Mouse (Mus musculus): Measurements from ENCODE around the gene Haao. TPM values are rescaled to one million over a fixed set of nuclear protein-coding genes. Genes with fewer than 3 reads are reported as not detected.

Haao gene
- under 1 TPM in 1 of 4 experiments, not detected in 3; 0.40 TPM for total RNA-seq (2022)

GRCm38 (mm10) chr17:83847815-83848214 lies at the start of gene Haao:
Gene Haao (minus strand): TSS chr17:83847963.
- no peak for DNase-seq (ENCODE audit: low spot score in 2 of 2)

DNA sequence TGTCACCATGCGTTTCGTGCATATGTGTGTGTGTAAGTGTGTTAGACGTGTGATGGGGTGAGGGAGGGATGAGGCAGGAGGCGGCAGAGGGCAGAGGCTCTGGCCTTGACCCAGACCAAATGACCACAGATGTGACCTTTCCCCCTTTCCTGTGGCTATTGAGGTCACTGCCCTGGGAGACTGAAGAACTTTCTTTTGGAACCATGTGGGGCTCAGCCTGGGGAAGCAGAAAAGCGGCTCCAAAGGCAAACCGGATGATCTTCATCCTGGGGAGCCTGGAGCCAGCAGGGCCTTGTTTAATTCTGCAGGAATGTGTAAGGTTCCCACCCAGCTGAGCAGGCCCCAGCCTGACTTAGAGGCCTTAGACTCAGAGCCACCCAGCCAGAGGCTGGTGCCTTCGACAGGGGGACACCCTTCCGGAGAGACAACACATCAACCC lies 49.6 kb upstream of the Haao start:
- DNase-seq (ENCODE audit: low spot score in 2 of 2): peak in 1 of 2 experiments; percentile 40

DNA sequence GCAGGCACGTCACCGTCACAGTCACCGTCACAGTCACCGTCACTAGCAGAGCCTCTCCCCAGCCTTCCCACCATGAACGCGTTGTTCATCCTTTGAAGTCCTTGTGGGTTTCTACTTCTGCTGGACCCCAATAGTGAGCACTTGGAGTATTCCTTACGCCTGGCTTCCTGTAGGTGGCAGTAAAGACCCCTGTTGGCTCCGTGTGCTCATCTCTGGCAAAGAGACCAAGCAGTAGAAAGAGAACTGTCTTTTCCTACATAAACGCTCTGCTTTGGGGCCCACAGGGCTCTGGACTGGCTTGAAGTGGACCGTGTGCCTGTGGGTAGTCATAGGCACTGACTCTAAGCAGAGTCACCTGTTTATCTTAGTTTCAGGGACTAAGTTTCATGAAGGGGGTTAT lies 49.0 kb upstream of the Haao start:
- DNase-seq (ENCODE audit: low spot score in 2 of 2): no peak

DNA sequence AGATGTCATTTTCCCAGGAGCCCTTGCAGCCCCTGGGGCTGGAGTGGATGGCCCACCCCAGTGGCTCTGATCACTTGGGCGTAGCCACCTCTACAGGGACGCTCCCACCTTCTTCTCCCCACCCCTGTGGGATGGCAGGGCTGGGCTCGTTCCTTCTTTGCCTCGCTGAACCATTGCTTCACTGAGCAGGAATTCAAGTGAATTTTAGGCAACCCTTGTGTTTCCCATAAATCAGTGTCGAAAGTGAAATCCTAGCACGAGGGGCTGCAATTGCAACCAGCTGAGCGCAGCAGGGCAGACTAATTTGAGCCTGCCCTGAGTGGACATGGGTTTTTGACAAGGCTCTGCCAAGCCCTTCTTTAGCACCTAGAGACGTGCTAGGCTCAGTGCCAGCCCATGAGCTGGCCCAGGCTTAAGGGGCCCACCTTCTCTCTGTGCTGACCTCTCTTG lies 47.6 kb upstream of the Haao start:
- peak in 1 of 2 experiments; percentile 45 for DNase-seq (ENCODE audit: low spot score in 2 of 2)

- DNase-seq (ENCODE audit: low spot score in 2 of 2): no peak
Observed at GRCm38 (mm10) chr17:83893134-83893533, 45.4 kb upstream of the Haao start.

GRCm38 (mm10) chr17:83891864-83892263 lies 44.1 kb upstream of the Haao start:
- no peak for DNase-seq (ENCODE audit: low spot score in 2 of 2)

- no peak for DNase-seq (ENCODE audit: low spot score in 2 of 2)
Observed at GRCm38 (mm10) chr17:83890373-83890696, 42.6 kb upstream of the Haao start.

- peak; percentile 24 to 36 for DNase-seq (ENCODE audit: low spot score in 2 of 2)
Observed at GRCm38 (mm10) chr17:83889691-83890372, 42.1 kb upstream of the Haao start.

DNA sequence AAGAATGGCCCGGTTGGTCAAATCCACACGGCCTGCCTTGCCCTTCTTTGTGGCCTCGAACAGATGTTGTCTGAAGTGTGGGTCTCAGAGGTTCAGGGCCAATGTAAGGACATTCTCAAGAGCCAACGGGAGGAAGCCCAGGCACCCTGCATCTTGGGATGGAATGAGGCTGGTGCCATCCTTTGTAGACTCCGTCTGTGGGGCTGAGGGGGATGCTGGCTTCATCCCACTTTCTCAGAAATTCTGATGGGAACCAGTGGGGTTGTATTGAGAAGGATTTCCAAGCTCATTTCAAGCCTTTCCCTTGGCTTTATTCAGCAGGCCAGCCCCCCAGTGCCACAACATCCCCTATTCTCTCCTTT lies 41.5 kb upstream of the Haao start:
- no peak for DNase-seq (ENCODE audit: low spot score in 2 of 2)

- DNase-seq (ENCODE audit: low spot score in 2 of 2): no peak
Observed at GRCm38 (mm10) chr17:83887241-83887640, 39.5 kb upstream of the Haao start.

DNA sequence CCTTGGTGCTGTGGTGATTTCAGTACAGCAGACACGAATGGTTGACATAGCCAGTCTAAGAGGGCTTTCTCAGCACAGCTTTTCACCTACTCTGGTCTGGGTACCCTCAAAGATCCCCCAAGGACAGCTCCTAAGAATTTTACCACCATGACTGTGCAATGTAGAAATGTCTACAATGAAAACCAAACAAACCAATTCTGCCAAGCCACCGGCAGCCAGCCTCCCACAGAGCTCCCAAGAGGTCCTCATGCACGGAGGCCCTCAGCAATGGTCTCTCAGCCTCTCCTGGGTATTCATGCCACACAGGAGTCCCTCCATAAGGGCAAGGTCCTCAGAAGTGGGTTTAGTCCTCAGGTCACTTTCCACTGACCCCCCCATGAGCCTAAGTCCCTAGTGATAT lies 38.6 kb upstream of the Haao start:
- no peak for DNase-seq (ENCODE audit: low spot score in 2 of 2)

DNA sequence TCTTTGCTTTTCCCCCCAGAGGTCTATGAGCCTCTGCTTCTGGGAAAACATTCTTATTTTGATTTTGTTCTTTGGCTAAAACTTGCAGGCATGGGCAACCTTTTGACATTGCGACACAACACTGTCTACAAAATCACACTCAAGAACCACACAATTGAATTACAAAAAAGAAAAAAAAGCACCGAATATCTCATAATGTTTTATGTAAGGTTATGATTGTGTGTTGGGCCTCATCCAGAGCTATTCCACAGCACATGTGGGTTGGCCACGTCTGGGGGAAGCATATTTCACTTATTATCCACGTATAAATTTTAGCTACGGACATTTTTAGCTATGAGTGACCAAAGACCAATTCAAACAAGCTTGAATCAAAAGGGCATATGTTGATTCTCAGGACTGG lies 38.0 kb upstream of the Haao start:
- no peak for DNase-seq (ENCODE audit: low spot score in 2 of 2)

DNA sequence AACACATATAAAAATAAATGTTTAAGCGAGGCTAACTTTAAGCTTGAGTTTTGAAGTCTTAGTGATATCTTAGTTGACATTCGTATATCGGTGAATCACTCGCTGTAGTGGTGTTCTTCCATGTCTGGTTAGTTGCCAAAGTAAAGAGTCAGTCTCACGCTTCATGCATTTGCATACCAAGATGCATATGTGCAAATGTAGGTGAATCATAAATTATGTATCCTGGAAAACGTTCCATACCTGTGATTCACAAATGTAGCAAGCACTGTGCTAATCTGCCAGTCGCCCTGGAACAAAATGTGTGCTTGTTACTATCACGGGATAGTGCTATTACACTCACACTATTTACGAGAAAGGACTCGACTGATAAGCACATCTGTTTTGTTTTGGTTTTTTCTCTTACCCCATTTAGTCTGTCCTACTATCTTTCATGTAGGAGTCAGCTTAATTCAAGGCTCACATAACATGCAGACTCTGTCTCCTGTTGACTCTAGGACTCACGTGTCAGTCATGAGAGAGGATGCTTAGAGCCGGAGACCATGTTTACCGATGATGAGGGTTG lies 37.3 kb upstream of the Haao start:
- no peak for DNase-seq (ENCODE audit: low spot score in 2 of 2)

DNA sequence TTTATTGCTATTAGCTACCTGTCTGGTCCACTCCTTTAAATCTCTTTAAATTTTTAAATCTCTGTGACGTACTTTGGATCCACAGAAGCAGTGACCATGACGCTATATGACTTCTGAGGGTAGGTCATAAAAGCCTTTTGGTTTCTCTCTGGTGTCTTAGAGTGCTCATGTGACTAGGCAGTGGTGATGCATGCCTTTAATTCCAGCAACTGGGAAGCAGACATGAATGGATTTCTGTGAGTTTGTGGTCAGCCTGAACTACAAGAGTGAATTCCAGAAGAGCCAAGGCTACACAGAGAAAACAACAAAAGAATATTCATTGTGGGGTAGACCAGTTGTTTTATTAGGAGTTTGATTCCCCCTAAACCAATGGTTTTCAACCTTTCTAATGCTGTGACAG lies 35.0 kb upstream of the Haao start:
- no peak for DNase-seq (ENCODE audit: low spot score in 2 of 2)

DNA sequence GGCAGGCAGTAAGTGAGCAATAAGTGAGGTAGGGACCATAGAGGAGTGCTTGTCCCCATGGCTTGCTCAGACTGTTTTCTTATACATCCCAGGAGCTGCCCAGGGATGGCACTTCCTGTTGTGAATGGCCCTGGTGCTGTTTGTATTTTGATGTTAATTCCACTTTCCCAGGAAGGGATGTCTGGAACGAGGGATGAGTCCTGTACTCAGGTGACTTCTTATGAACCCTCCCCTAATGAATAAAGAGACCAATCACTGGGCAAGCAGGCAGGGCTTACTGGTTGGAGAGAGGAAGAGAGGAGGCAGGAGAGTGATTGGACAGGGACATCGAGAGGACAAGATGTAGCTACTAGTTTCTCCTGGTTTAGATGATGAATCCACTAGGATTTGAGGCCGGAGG lies 33.3 kb upstream of the Haao start:
- DNase-seq (ENCODE audit: low spot score in 2 of 2): no peak

DNA sequence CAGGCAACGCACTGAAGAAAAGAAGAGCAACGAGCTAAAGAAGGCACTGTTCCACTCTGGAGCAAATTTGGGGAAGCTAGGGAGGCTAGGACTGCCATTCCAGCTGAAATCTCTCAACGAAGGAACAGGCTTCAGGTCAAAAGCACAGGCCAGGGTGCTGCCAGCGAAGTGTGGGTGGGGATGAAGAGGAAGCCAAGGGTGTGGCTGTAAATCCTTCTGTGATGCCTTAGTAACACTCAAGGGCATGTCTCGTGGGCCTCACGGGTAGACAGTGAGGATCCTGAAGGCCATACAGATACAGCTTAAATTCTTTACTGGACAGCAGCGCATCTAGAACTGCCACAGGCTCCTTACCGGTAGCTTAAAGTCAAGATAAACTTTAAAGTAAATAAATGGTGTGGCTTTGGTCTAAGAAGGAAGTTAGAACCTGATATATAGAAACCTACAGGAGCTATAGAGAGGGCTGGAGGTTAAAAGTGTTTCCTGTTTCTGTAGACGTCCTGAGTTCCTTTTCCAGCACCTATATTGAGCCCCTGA lies 32.5 kb upstream of the Haao start:
- DNase-seq (ENCODE audit: low spot score in 2 of 2): no peak

- DNase-seq (ENCODE audit: low spot score in 2 of 2): no peak
Observed at GRCm38 (mm10) chr17:83879631-83880030, 31.9 kb upstream of the Haao start.

DNA sequence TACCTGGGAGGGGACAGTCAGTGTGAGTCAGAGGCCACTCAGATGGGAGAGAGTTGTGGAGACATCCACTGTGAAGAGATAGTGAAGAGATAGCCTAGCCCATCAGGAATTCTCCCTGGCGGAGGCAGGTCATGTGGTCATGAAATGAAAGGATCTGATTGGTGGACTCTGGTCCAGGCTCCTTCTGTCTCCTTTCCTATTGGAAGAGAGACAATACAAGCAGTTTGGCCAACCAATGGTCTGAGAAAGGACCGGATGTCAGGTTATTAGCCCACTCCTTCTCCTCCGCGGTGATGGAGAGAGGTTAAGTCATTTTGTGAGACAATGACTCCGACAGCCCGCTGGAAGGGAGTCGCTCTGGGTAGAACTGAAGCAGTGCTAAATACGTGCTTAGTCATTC lies 26.8 kb upstream of the Haao start:
- no peak for DNase-seq (ENCODE audit: low spot score in 2 of 2)

- peak; percentile 64 to 81 for DNase-seq (ENCODE audit: low spot score in 2 of 2)
Observed at GRCm38 (mm10) chr17:83873363-83874141, 25.8 kb upstream of the Haao start.

- DNase-seq (ENCODE audit: low spot score in 2 of 2): peak; percentile 72 to 77
Observed at GRCm38 (mm10) chr17:83872806-83873348, 25.1 kb upstream of the Haao start.

DNA sequence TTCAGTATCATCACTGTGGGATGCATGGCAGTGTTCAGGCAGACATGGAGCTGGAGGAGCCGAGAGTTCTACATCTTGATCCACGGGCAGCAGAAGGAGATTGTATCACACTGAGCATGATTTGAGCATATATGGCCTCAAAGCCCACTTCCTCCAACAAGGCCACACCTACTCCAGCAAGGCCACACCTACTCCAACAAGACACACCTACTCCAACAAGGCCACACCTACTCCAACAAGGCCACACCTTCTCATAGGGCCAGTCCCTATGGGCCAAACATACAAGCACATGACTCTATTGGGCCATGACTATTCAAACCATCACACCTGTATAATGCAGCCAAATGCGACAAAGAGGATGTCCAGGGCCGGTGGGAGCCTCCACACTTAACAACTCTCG lies 23.6 kb upstream of the Haao start:
- DNase-seq (ENCODE audit: low spot score in 2 of 2): no peak

- DNase-seq (ENCODE audit: low spot score in 2 of 2): no peak
Observed at GRCm38 (mm10) chr17:83870385-83870784, 22.6 kb upstream of the Haao start.
